Mouse (Mus musculus): ENCODE results near the gene AU022252. TPM values are rescaled to one million over a fixed set of nuclear protein-coding genes. Genes with fewer than 3 reads are reported as not detected.

The AU022252 gene
- polyA plus RNA-seq, 1 experiment from 2014 or later = 35.1 TPM

DNA sequence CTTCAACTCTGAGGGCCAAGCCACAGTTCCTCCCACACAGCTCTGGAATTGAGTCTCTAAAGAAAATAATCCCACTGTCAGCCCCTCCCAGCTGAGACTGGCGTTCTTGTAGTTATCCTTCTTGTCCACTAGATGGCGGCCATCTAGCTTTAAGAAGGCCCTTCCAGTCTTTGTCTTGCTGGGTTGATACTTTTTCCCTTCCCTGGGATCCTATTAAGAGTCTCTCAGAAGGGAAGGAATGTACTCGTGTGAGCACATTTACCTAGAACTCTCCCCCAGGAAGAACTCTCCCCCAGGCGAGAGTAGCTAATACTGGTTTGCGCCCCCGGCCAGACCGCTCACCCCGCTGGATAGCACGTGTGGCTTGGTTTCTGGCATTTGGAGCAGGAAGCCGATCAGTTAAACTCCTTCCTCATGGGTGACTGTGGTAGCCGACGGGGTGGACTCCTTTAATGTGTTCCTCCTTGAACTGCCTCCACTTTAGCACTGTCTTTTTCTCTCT lies 6.7 kb upstream of the AU022252 start:
- Histone ChIP-seq H3K9me3 (replicated peaks; ENCODE audit: control insufficient read depth, low read length) (no peaks in the 10 kb centered on the region), H3K4me3 (ENCODE audit: low read depth, low read length) (no peak overlapping the region), H3K36me3 (replicated peaks; ENCODE audit: control insufficient read depth, insufficient read depth, low read depth, low read length) (no peaks in the 10 kb centered on the region; the same call in none of the 2 replicates), H3K27ac (replicated peaks; ENCODE audit: low read depth, low read length) (no peak overlapping the region), H3K27me3 (ENCODE audit: control insufficient read depth, insufficient read depth, low read length) (no peaks in the 10 kb centered on the region), H3K9ac (replicated peaks; ENCODE audit: low read length) (peak overlapping the region; percentile 30), H3K4me1 (ENCODE audit: control insufficient read depth, insufficient read depth, low read length) (no peaks in the 10 kb centered on the region), H3K4me2 (ENCODE audit: low read depth, low read length) (no peak overlapping the region)
- WGBS = 41% methylated on average over 12 of the region's 12 CpGs
- DNase-seq (ENCODE audit: low spot score) (peak; percentile 89), ATAC-seq (replicated peaks; ENCODE audit: insufficient number of reproducible peaks, low FRiP score, low TSS enrichment, low read depth) (0 out of 2 replicates have a peak, but pooled peaks have one; percentile 25)

DNA sequence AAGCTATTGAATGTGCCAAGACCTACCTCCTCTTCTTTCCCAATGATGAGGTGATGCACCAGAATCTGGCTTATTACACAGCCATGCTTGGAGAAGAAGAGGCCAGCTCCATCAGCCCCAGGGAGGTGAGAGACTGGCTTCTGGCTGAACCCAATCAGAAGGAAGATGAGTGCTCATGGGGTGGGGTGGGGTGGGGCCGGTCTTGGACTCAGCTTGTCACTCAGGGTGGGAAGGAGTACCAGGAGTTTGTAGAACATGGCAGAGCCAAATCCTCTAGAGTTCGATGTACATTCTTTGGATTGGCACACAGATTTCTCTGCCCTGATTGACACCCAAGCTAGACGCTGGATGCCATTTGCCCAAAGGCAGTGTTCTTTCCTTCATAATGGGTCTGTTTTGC lies 6.1 kb upstream of the AU022252 start:
- Histone ChIP-seq H3K36me3 (replicated peaks; ENCODE audit: control insufficient read depth, insufficient read depth, low read depth, low read length) (no peaks in the 10 kb centered on the region; the same call in none of the 2 replicates), H3K4me2 (ENCODE audit: low read depth, low read length) (no peak overlapping the region), H3K4me3 (ENCODE audit: low read depth, low read length) (no peak overlapping the region), H3K27ac (replicated peaks; ENCODE audit: low read depth, low read length) (no peak overlapping the region), H3K4me1 (ENCODE audit: control insufficient read depth, insufficient read depth, low read length) (no peaks in the 10 kb centered on the region), H3K9me3 (replicated peaks; ENCODE audit: control insufficient read depth, low read length) (no peaks in the 10 kb centered on the region), H3K9ac (replicated peaks; ENCODE audit: low read length) (no peak overlapping the region), H3K27me3 (ENCODE audit: control insufficient read depth, insufficient read depth, low read length) (no peaks in the 10 kb centered on the region)
- DNase-seq (ENCODE audit: low spot score) (no peak), ATAC-seq (replicated peaks; ENCODE audit: insufficient number of reproducible peaks, low FRiP score, low TSS enrichment, low read depth) (no peak; the same call in 1 of the 2 replicates)
- WGBS = 67% methylated on average over 3 of the region's 3 CpGs

DNA sequence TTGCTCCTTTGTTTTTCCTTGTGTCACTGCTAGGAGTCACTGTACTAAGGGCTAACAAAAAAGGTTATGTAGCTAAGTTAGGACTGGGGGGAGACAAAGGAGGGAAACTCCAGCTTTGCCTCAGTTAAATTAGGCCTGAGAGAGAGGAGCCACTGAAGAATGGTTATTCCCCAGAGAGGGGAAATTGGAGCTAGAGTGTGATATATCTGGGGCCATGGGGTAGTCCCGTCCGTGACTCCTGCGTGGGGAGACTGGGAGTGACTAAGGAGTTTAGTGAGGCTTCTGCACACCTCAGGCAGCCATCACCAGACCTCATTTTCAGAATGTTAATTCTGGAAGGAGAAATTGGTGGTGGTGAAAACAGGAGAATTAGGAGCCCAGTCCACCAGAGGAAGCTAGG lies 1.8 kb upstream of the AU022252 start:
- DNase-seq (ENCODE audit: low spot score) (no peak), ATAC-seq (replicated peaks; ENCODE audit: insufficient number of reproducible peaks, low FRiP score, low TSS enrichment, low read depth) (no peak)
- Histone ChIP-seq H3K4me3 (ENCODE audit: low read depth, low read length) (no peak overlapping the region; the same call in 1 of the 2 replicates), H3K4me1 (ENCODE audit: control insufficient read depth, insufficient read depth, low read length) (no peaks in the 10 kb centered on the region), H3K36me3 (replicated peaks; ENCODE audit: control insufficient read depth, insufficient read depth, low read depth, low read length) (no peaks in the 10 kb centered on the region), H3K9ac (replicated peaks; ENCODE audit: low read length) (no peak overlapping the region), H3K4me2 (ENCODE audit: low read depth, low read length) (no peak overlapping the region), H3K27ac (replicated peaks; ENCODE audit: low read depth, low read length) (no peak overlapping the region), H3K9me3 (replicated peaks; ENCODE audit: control insufficient read depth, low read length) (no peaks in the 10 kb centered on the region), H3K27me3 (ENCODE audit: control insufficient read depth, insufficient read depth, low read length) (no peaks in the 10 kb centered on the region)
- WGBS = 63% methylated on average over 3 of the region's 3 CpGs

DNA sequence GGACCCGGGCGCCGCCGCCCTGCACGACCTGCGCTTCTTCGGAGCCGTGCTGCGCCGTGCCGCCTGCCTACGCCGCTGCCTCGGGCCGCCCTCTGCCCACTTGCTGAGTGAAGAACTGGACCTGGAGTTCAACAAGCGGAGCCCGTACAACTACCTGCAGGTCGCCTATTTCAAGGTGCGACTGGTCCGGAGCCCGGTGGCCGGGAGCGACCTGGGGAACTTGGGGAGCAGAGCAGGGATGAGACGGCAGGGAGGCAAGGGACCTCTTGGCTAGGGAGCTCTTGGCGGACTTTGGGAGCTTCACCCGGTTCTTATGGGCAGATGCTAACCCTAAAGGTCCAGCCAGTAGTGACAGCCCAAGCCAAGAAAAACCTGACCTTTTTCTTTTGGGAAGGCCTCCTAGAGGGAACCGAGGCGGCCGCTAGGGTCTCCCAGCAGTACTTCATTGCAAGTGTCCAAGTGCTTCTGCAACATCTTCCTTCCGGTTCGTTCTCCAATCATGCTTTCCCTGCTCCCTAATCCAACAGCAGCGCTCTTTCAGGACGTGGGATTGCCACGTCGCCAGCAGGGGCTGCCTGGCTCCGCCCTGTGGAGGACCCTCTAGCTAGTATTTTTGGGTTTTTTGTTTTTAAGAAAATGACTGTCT lies 867 bp upstream of the AU022252 start:
- Histone ChIP-seq H3K9ac (replicated peaks; ENCODE audit: low read length) (peak overlapping the region; percentile 78), H3K4me2 (ENCODE audit: low read depth, low read length) (peak overlapping the region; percentile 86), H3K4me3 (ENCODE audit: low read depth, low read length) (peak overlapping the region; percentile 87), H3K27me3 (ENCODE audit: control insufficient read depth, insufficient read depth, low read length) (no peaks in the 10 kb centered on the region), H3K36me3 (replicated peaks; ENCODE audit: control insufficient read depth, insufficient read depth, low read depth, low read length) (no peaks in the 10 kb centered on the region; the same call in 1 of the 2 replicates), H3K4me1 (ENCODE audit: control insufficient read depth, insufficient read depth, low read length) (no peaks in the 10 kb centered on the region), H3K27ac (replicated peaks; ENCODE audit: low read depth, low read length) (no peak overlapping the region), H3K9me3 (replicated peaks; ENCODE audit: control insufficient read depth, low read length) (no peaks in the 10 kb centered on the region)
- ATAC-seq (replicated peaks; ENCODE audit: insufficient number of reproducible peaks, low FRiP score, low TSS enrichment, low read depth) (peak; percentile 50; the same call in 1 of the 2 replicates), DNase-seq (ENCODE audit: low spot score) (peak; percentile 80)
- 0% methylated on average over 32 of the region's 36 CpGs for WGBS

DNA sequence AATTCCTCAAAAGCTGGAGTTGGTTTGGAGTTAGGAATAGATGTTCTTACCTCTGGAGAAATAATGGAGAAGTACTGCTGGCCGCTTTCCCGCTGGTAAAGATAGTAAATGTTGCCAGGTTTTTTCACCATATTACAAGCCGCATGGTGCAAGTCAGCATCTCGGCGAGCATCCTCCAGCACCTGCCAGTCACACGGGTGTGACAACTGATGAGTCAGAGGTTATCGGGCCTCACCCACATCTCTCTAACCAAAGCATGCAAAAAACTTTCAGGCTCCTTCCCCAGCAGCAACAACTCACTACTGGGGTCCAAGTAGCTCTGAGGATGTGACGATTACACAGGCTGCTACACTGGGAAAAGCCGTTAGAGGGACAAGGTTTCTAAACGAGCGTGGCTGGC lies 5.8 kb downstream of the AU022252 start:
- H3K4me1 ChIP-seq (ENCODE audit: control insufficient read depth, insufficient read depth, low read length) = no peaks in the 10 kb centered on the region
- H3K4me2 ChIP-seq (ENCODE audit: low read depth, low read length) = no peak overlapping the region
- DNase-seq (ENCODE audit: low spot score) = no peak
- no peak overlapping the region for H3K9ac ChIP-seq (replicated peaks; ENCODE audit: low read length)
- no peak overlapping the region for H3K4me3 ChIP-seq (ENCODE audit: low read depth, low read length)
- WGBS = 91% methylated on average over 11 of the region's 11 CpGs
- H3K36me3 ChIP-seq (replicated peaks; ENCODE audit: control insufficient read depth, insufficient read depth, low read depth, low read length) = peaks cover 14% of the 10 kb centered on the region
- H3K27me3 ChIP-seq (ENCODE audit: control insufficient read depth, insufficient read depth, low read length) = no peaks in the 10 kb centered on the region
- H3K27ac ChIP-seq (replicated peaks; ENCODE audit: low read depth, low read length) = no peak overlapping the region
- ATAC-seq (replicated peaks; ENCODE audit: insufficient number of reproducible peaks, low FRiP score, low TSS enrichment, low read depth) = no peak
- no peaks in the 10 kb centered on the region for H3K9me3 ChIP-seq (replicated peaks; ENCODE audit: control insufficient read depth, low read length)

DNA sequence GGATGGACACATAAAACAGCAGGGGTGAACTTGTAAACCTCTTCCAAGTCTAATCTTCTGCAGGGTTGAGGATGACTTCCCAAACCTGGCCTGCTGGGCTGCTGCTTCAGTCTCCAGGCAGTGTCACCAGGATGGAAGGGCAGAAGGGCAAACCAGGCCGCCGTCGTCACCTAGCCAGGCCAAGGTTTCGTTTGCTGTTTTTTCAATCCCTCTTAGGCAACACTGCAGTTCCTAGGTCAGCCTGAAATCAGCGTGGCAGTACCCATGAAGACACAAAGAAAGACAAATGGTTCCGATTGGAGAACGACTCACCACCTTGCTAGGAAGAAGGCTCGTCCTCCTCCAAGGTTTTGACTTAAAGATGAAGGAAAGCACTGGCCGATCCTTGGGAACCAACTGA lies 6.8 kb downstream of the AU022252 start:
- no peak overlapping the region for H3K4me2 ChIP-seq (ENCODE audit: low read depth, low read length)
- H3K36me3 ChIP-seq (replicated peaks; ENCODE audit: control insufficient read depth, insufficient read depth, low read depth, low read length) = peaks cover 14% of the 10 kb centered on the region
- no peak overlapping the region for H3K27ac ChIP-seq (replicated peaks; ENCODE audit: low read depth, low read length)
- no peaks in the 10 kb centered on the region for H3K9me3 ChIP-seq (replicated peaks; ENCODE audit: control insufficient read depth, low read length)
- DNase-seq (ENCODE audit: low spot score) (no peak), ATAC-seq (replicated peaks; ENCODE audit: insufficient number of reproducible peaks, low FRiP score, low TSS enrichment, low read depth) (no peak)
- no peak overlapping the region for H3K9ac ChIP-seq (replicated peaks; ENCODE audit: low read length)
- H3K27me3 ChIP-seq (ENCODE audit: control insufficient read depth, insufficient read depth, low read length) = no peaks in the 10 kb centered on the region
- H3K4me3 ChIP-seq (ENCODE audit: low read depth, low read length) = no peak overlapping the region
- 90% methylated on average over 9 of the region's 9 CpGs for WGBS
- no peaks in the 10 kb centered on the region for H3K4me1 ChIP-seq (ENCODE audit: control insufficient read depth, insufficient read depth, low read length)

DNA sequence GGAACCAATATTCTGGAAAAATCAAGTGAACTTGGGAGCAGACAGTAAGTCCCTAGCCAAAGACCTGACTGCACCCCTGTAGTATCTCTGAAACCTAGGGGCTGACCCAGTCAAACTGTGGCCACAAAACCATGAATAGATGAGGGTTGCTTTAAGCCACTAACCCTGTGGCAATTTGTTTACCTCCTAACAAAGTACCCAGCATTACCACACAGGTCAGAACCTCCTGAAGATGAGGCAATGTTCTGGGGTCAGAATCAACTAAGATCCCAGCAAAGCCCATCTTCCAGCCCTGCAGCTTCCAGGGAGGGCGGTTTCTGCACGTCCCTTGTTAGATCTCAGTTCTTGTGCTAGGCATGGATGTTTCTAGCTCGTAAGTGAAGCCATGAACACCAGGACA lies 8.0 kb downstream of the AU022252 start:
- ATAC-seq (replicated peaks; ENCODE audit: insufficient number of reproducible peaks, low FRiP score, low TSS enrichment, low read depth) (no peak), DNase-seq (ENCODE audit: low spot score) (no peak)
- no peak overlapping the region for H3K27ac ChIP-seq (replicated peaks; ENCODE audit: low read depth, low read length)
- no peaks in the 10 kb centered on the region for H3K27me3 ChIP-seq (ENCODE audit: control insufficient read depth, insufficient read depth, low read length)
- no peak overlapping the region for H3K9ac ChIP-seq (replicated peaks; ENCODE audit: low read length)
- no peaks in the 10 kb centered on the region for H3K4me1 ChIP-seq (ENCODE audit: control insufficient read depth, insufficient read depth, low read length)
- H3K36me3 ChIP-seq (replicated peaks; ENCODE audit: control insufficient read depth, insufficient read depth, low read depth, low read length) = peaks cover 14% of the 10 kb centered on the region
- no peak overlapping the region for H3K4me2 ChIP-seq (ENCODE audit: low read depth, low read length)
- no peak overlapping the region for H3K4me3 ChIP-seq (ENCODE audit: low read depth, low read length)
- 93% methylated on average over 3 of the region's 3 CpGs for WGBS
- H3K9me3 ChIP-seq (replicated peaks; ENCODE audit: control insufficient read depth, low read length) = no peaks in the 10 kb centered on the region

DNA sequence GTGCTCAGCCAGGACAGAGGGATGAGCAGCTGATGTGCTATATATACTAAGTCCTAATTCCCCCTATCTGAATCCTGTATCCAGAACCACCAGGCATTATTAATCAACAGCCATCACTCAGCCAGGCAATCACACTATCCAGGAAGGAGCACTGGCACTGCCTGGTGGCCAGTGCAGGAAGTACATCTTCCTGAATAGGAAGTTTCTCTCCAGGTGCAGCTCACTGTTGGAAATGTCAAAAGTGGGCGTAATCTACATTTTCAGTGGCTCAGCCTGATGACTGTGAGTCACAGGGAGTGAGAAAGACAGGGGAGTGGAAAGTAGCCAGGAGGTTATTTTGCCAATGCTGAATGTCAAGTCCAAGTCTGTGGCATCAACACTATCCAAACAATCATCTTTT lies 8.8 kb downstream of the AU022252 start:
- Histone ChIP-seq H3K27me3 (ENCODE audit: control insufficient read depth, insufficient read depth, low read length) (no peaks in the 10 kb centered on the region), H3K4me3 (ENCODE audit: low read depth, low read length) (no peak overlapping the region), H3K9me3 (replicated peaks; ENCODE audit: control insufficient read depth, low read length) (no peaks in the 10 kb centered on the region), H3K36me3 (replicated peaks; ENCODE audit: control insufficient read depth, insufficient read depth, low read depth, low read length) (peaks cover 14% of the 10 kb centered on the region), H3K9ac (replicated peaks; ENCODE audit: low read length) (no peak overlapping the region), H3K4me2 (ENCODE audit: low read depth, low read length) (no peak overlapping the region), H3K4me1 (ENCODE audit: control insufficient read depth, insufficient read depth, low read length) (no peaks in the 10 kb centered on the region), H3K27ac (replicated peaks; ENCODE audit: low read depth, low read length) (no peak overlapping the region)
- WGBS = 96% methylated on average over 1 of the region's 1 CpGs
- no peak for ATAC-seq (replicated peaks; ENCODE audit: insufficient number of reproducible peaks, low FRiP score, low TSS enrichment, low read depth)
- peak; percentile 48 for DNase-seq (ENCODE audit: low spot score)
